Mouse (Mus musculus): ENCODE results near the gene Cldn2. TPM values are rescaled to one million over a fixed set of nuclear protein-coding genes. Genes with fewer than 3 reads are reported as not detected.

Cldn2 gene
- polyA plus RNA-seq, 1 experiment from 2014 or later: not detected

DNA sequence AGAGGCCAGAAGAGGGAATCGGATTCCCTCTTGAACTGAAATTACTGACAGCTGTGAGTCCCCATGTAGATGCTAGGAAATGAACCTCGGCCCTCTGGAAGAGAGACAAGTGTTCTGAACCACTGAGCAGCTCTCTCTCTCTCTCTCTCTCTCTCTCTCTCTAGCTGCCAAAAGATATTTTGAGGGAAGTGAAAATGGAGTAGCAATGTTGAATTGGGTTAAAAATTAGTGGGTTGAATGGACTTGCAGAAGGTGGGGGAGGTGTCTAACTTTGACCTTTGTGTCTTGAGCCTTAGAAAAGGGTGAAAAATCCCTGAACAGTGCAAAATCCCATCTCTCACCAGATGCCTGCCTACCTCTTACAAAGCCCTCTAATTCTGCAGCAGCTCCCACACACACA, 6.8 kb downstream of the Cldn2 start:
- H3K4me1 ChIP-seq (ENCODE audit: insufficient read depth): no peaks in the 10 kb centered on the region
- no peaks in the 10 kb centered on the region for H3K9me3 ChIP-seq (ENCODE audit: low read depth, low read length)
- TF ChIP-seq CTCF (IDR thresholded peaks at IDR 0.05; ENCODE audit: low read depth): no peak
- ATAC-seq (ENCODE audit: insufficient read depth) (no peak), DNase-seq (no peak)
- H3K27me3 ChIP-seq (ENCODE audit: insufficient read depth, low read length): no peaks in the 10 kb centered on the region
- WGBS: 60% methylated on average over 2 of the region's 2 CpGs
- no peak overlapping the region for H3K4me3 ChIP-seq (ENCODE audit: low read depth, low read length)
- H3K9ac ChIP-seq: no peak overlapping the region
- no peak overlapping the region for H3K4me2 ChIP-seq
- no peaks in the 10 kb centered on the region for H3K36me3 ChIP-seq (ENCODE audit: insufficient read depth)
- no peak overlapping the region for H3K27ac ChIP-seq (ENCODE audit: low read depth)

DNA sequence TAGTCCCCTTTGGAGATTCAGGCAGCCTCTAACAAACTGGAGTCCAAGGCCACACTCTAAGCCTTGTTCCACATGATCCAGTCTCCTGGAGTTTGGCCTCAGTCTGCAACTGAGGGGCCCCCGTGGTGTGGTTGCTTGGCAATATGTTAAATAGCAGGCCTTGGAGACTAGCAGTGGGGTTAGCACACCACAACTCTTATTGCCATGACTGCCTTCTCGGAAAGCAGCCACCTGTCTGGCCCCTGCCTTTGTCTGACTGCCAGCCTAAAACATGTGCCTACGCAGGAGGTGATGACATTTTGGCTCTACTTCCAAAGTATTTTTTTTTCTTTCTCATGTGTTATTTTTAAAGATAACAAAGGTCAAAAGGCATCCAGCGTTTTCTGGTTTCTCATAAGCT, 7.5 kb downstream of the Cldn2 start:
- Histone ChIP-seq H3K4me3 (ENCODE audit: low read depth, low read length) (no peak overlapping the region), H3K4me1 (ENCODE audit: insufficient read depth) (no peaks in the 10 kb centered on the region), H3K9ac (no peak overlapping the region), H3K27ac (ENCODE audit: low read depth) (no peak overlapping the region), H3K27me3 (ENCODE audit: insufficient read depth, low read length) (no peaks in the 10 kb centered on the region), H3K4me2 (no peak overlapping the region), H3K36me3 (ENCODE audit: insufficient read depth) (no peaks in the 10 kb centered on the region), H3K9me3 (ENCODE audit: low read depth, low read length) (no peaks in the 10 kb centered on the region)
- no peak for ATAC-seq (ENCODE audit: insufficient read depth)
- no peak for DNase-seq
- WGBS: 39% methylated on average over 4 of the region's 4 CpGs
- TF ChIP-seq CTCF (IDR thresholded peaks at IDR 0.05; ENCODE audit: low read depth): no peak

DNA sequence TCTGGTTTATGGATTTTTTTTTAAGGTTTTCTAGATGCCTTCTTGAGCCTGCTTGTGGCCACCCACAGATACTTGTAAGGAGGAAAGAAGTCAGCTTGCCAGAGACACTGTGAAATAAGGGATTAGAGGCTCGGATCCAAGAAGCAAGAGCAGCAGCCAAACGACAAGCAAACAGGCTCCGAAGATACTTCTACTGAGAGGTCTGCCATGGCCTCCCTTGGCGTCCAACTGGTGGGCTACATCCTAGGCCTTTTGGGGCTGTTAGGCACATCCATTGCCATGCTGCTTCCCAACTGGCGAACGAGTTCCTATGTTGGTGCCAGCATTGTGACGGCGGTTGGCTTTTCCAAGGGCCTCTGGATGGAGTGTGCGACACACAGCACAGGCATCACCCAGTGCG, 7.9 kb downstream of the Cldn2 start:
- WGBS: 87% methylated on average over 10 of the region's 10 CpGs
- Histone ChIP-seq H3K27me3 (ENCODE audit: insufficient read depth, low read length) (no peaks in the 10 kb centered on the region), H3K4me2 (no peak overlapping the region), H3K9me3 (ENCODE audit: low read depth, low read length) (no peaks in the 10 kb centered on the region), H3K4me3 (ENCODE audit: low read depth, low read length) (no peak overlapping the region), H3K36me3 (ENCODE audit: insufficient read depth) (no peaks in the 10 kb centered on the region), H3K9ac (no peak overlapping the region), H3K27ac (ENCODE audit: low read depth) (no peak overlapping the region), H3K4me1 (ENCODE audit: insufficient read depth) (no peaks in the 10 kb centered on the region)
- DNase-seq (no peak), ATAC-seq (ENCODE audit: insufficient read depth) (no peak)
- no peak for TF ChIP-seq CTCF (IDR thresholded peaks at IDR 0.05; ENCODE audit: low read depth)

DNA sequence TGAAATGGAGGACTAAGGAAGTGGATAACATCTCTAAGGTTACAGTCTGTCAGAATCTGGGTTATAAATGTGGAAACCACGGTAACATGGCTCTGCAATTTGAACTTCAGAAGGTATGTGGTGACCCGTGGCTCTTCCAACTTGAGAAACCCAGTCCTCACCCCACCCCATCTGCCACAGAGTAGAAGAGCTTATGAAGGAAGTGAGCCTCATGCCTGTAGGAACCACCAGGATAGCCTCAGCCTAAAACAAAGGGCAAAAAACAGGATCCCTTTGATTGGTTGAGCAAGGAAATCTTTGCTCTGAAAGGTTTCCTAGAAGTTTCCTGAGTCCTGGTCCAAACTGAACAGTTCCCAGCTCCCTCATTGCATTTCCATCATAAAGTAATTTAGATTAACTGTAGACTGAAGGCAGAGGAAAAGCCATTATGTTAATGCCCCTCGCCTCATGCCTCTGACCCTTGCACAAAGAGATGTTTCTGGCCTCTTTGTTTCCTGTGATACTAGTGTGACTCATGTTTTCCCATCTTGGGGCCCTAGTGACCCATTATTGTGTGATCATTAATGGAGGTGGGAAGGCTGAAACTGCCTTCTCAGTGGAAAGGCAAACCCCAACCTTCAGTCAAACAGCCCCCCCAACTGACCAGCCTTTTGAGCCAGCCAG, 12.1 kb downstream of the Cldn2 start:
- 69% methylated on average over 3 of the region's 3 CpGs for WGBS
- Histone ChIP-seq H3K9me3 (ENCODE audit: low read depth, low read length) (no peaks in the 10 kb centered on the region), H3K4me3 (ENCODE audit: low read depth, low read length) (no peak overlapping the region), H3K4me1 (ENCODE audit: insufficient read depth) (no peaks in the 10 kb centered on the region), H3K4me2 (no peak overlapping the region), H3K9ac (no peak overlapping the region), H3K27ac (ENCODE audit: low read depth) (no peak overlapping the region), H3K27me3 (ENCODE audit: insufficient read depth, low read length) (no peaks in the 10 kb centered on the region), H3K36me3 (ENCODE audit: insufficient read depth) (no peaks in the 10 kb centered on the region)
- DNase-seq (no peak), ATAC-seq (ENCODE audit: insufficient read depth) (no peak)
- TF ChIP-seq CTCF (IDR thresholded peaks at IDR 0.05; ENCODE audit: low read depth): no peak

DNA sequence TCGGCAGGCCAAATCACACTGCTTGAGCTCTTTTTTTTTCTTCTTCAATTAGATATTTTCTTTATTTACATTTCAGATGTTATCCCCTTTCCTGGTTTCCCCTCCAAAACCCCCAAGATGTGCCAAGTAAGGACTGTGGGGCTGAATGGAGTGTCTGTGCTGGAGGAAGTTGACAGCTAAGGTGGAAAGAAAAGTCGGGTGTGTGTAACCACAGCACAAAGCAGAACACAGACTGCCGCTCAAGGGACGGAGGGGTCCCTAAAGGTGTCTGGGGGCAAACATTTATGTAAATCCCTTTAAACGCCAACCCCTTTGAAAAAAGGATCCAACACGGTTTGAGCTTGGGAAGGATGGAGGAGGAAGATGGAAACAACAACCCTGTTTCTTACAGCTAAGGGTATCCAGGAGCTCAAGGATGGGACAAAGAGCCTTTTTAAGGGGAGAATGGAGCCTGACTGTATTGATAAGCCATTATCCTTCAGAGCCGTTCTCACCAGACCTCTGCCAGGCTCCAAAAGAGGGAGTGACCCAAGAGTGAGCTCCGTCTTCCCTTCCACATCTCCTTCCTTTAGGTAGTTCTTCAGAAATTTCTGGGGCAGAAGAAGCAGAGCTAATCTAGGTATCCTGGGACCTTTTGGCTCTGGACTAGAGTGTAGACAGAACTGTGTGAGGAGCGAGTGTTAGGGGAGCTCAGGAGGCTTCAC, 12.8 kb downstream of the Cldn2 start:
- ATAC-seq (ENCODE audit: insufficient read depth) (no peak), DNase-seq (no peak)
- no peak overlapping the region for H3K4me3 ChIP-seq (ENCODE audit: low read depth, low read length)
- 63% methylated on average over 9 of the region's 9 CpGs for WGBS
- H3K9ac ChIP-seq: no peak overlapping the region
- TF ChIP-seq CTCF (IDR thresholded peaks at IDR 0.05; ENCODE audit: low read depth): no peak
- H3K4me1 ChIP-seq (ENCODE audit: insufficient read depth): no peaks in the 10 kb centered on the region
- no peaks in the 10 kb centered on the region for H3K27me3 ChIP-seq (ENCODE audit: insufficient read depth, low read length)
- H3K27ac ChIP-seq (ENCODE audit: low read depth): no peak overlapping the region
- no peaks in the 10 kb centered on the region for H3K9me3 ChIP-seq (ENCODE audit: low read depth, low read length)
- no peaks in the 10 kb centered on the region for H3K36me3 ChIP-seq (ENCODE audit: insufficient read depth)
- H3K4me2 ChIP-seq: no peak overlapping the region

DNA sequence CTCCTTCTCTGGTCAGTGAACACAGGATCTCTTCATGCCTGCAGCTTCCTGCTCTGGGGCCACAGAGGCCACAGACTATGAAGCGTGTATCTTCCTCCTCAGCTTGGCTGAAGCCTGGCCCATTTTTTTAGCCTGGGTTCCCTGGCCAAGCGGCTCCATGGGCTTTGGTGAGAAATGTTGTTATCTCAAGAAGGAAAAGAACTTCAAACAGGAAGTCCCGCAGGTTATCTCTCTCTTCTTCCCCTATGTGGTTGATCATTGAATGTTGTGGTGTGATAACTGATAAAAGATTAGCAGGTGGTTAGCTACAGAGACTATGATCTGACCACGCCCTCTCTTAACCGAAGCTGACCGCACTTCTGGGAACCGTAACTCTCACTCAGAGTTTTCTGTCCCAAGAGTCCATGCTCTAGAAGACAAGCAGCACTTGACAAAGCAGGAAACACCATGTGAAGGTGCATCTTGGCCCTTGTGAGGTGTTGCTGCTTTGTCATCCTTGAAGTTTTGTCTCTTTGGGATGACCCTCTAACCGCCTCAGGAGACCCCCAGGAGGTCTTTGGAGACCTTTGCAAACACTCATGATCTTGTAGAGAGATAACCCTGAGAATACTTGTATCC, 13.5 kb downstream of the Cldn2 start:
- WGBS: 67% methylated on average over 8 of the region's 8 CpGs
- Histone ChIP-seq H3K27me3 (ENCODE audit: insufficient read depth, low read length) (no peaks in the 10 kb centered on the region), H3K9ac (no peak overlapping the region), H3K4me2 (no peak overlapping the region), H3K27ac (ENCODE audit: low read depth) (no peak overlapping the region), H3K9me3 (ENCODE audit: low read depth, low read length) (no peaks in the 10 kb centered on the region), H3K4me3 (ENCODE audit: low read depth, low read length) (no peak overlapping the region), H3K4me1 (ENCODE audit: insufficient read depth) (no peaks in the 10 kb centered on the region), H3K36me3 (ENCODE audit: insufficient read depth) (no peaks in the 10 kb centered on the region)
- DNase-seq (no peak), ATAC-seq (ENCODE audit: insufficient read depth) (no peak)
- TF ChIP-seq CTCF (IDR thresholded peaks at IDR 0.05; ENCODE audit: low read depth): no peak

DNA sequence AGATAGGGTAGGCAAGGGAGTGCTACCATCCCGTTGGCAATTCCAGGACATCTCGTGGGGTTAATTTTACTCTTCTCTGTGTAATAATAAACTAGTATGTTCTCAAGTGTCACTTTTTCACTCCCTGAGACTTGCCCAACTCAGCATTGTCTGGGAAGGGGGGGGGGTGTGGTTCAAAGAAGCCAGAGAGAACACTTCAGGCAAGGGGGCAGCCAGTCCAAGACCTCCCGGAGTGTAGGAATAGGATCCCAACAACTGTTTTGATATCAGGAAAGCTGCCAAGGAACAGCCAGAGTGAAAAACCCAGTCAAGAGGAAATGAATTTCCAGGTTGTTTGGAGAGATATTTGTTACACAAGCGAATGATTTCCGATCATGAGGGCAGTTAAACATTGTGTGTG, 14.6 kb downstream of the Cldn2 start:
- Histone ChIP-seq H3K4me2 (no peak overlapping the region), H3K9me3 (ENCODE audit: low read depth, low read length) (no peaks in the 10 kb centered on the region), H3K27me3 (ENCODE audit: insufficient read depth, low read length) (no peaks in the 10 kb centered on the region), H3K4me3 (ENCODE audit: low read depth, low read length) (no peak overlapping the region), H3K9ac (no peak overlapping the region), H3K27ac (ENCODE audit: low read depth) (no peak overlapping the region), H3K4me1 (ENCODE audit: insufficient read depth) (no peaks in the 10 kb centered on the region), H3K36me3 (ENCODE audit: insufficient read depth) (no peaks in the 10 kb centered on the region)
- peak; percentile 6 for DNase-seq
- no peak for TF ChIP-seq CTCF (IDR thresholded peaks at IDR 0.05; ENCODE audit: low read depth)
- WGBS: 61% methylated on average over 5 of the region's 5 CpGs
- ATAC-seq (ENCODE audit: insufficient read depth): no peak

Data from lung, embryonic 14.5 days (tissue).